Mouse (Mus musculus): Measurements from ENCODE around the gene Srsf4.

Gene Srsf4

DNA sequence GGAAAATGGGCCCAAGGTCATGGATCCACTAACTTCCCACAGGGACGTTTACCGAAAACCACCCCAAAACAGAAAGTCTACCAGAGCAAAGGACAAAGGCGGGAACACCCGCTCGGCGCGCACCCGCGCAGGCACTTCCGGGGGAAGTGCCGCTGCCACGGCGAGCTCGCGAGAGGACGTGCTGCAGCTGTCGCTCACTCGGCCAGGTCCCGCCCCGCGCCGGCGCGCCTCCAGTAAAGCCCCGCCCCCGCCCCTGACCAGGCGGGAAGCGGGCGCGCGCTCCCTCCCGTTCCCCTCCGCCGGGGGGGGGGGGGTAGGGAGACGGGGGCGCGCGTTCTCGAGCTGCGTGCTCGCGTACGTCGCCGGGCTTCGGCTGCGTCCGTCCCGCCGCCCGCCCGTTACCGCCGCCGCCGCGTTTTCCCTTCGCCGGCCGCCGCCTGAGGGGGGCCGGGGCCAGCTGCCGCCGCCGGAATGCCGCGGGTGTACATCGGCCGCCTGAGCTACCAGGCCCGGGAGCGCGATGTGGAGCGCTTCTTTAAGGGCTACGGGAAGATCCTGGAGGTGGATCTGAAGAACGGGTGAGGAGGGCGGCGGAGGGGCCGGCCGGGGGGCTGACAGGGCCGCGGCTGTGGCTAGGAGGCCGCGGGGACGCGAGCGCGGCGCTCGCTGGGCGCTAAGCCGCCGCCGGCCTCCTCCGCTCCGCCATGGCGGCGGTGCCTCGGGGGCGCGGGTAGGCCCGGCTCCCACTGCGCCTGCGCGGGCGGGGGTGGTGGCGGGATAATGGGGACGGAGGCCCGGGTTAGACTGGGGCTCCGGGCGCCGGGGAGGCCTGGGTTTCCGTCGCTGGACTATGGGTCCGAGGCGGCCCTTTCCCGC is at the start of gene Srsf4:
Srsf4 (plus strand) TSS at position 325 of the 876 bp plus-strand sequence.
- DNase-seq (ENCODE audit: low spot score), result peak; percentile 96

GRCm38 (mm10) chr4:131824939-131825338 is 48.5 kb upstream of the Srsf4 start:
- no peak for DNase-seq (ENCODE audit: low spot score)

DNA sequence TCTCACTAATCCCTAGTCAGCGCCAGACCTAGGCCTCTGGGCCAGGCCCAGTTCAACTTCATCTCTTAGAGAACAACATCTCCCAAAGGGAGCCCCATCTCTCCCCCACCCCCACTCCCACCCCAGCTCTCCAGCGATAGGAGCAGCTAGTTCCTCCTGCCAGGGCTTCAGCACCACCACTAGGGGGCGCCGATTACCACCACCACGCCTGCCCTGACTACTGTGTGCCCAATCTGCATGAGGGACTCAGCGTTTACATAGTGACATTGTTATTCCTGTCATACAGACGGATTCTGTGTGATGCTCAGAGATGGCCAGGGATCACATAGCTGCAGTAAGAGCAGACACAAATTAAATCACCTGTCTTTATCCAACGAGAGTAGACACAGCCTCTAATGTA is 47.6 kb upstream of the Srsf4 start:
- no peak for DNase-seq (ENCODE audit: low spot score)

DNA sequence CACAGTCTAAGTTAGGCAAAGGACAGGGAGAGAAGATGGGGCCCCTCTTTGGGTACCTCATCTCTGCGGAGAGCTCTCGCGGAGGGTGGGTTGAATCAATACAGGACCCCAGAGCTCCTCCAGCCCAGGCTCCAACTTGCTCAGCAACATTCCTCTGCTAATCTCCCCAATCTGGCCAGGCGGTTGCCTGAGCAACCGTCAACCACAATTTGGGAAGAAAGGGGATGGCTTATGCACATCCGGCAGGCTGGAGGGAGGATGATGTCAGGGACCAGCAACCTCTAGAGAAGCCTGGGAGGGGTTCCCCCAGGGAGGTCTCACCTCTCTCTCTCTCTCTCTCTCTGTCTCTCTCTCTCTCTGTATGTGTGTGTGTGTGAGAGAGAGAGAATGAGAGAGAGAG is 46.5 kb upstream of the Srsf4 start:
- peak; percentile 81 for DNase-seq (ENCODE audit: low spot score)

DNA sequence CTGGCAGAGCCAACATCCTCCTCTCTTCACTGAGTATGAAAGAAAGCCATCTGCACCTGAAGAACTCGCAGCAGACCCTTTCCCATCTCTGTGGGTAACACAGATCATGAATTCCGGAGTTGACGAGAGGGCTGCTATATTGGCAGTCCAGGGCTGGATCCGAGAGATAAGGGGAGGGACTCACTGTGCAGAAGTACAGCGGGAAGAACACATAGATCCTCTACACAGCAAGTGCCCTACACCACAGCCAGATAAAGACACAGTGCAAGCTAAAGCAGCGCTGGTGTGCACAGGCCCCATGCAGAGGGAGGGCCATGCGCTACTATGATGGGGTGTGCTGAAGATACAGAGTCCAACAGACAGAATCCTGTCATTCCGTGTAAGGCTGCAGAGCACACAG is 44.3 kb upstream of the Srsf4 start:
- no peak for DNase-seq (ENCODE audit: low spot score)

DNA sequence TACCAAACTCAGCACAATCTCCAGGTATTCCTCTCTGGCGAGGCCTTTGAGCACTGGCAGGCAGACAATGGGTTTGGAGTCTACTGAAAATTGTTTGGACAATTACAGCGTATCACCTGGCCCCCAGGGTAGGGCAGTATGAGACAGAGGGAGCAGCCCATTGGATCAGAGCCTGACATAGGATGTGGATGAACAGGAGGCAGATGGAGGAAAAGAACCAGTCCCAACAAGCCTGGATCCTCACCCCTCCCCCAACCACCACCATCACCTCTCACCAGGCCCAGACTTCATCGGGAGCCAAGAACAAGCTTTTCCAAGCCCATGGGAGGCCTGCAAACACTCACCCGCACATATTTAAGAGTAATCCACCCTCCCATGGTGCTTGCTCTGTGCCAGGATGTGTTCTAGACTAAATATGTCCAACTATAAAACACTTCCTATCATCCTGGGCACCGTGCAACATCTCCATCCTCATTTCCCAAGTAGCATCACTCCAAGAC is 41.8 kb upstream of the Srsf4 start:
- DNase-seq (ENCODE audit: low spot score), result no peak

DNA sequence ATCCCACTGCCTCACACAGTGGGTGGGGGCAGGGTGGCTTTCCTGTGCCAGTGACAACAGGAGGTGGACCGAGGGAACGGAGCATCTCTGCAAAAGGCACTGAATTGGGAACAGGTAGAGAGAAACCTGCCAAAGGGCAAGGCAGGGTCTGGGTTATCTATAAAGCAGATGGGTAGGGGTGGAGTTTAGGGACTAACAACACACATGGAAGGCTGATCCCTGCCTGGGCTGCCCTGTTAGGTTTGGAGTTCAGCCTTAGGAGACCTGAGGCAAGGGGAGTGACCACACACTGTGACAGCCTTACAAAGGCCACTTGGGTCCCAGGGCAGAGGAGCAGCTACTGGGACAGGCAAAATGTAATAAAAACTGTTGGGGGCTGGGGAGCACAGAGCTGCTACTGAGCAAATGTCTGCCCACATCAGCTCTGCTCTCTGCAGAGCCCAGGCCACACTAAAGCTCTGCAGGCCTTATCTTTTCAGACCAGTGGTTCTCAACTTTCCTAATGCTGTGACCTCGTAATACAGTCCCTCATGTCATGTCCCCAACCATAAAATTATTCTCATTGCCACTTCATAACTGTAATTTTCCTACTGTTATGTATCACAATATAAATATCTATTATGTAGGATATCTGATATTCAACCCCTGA is 40.5 kb upstream of the Srsf4 start:
- DNase-seq (ENCODE audit: low spot score), result no peak

DNA sequence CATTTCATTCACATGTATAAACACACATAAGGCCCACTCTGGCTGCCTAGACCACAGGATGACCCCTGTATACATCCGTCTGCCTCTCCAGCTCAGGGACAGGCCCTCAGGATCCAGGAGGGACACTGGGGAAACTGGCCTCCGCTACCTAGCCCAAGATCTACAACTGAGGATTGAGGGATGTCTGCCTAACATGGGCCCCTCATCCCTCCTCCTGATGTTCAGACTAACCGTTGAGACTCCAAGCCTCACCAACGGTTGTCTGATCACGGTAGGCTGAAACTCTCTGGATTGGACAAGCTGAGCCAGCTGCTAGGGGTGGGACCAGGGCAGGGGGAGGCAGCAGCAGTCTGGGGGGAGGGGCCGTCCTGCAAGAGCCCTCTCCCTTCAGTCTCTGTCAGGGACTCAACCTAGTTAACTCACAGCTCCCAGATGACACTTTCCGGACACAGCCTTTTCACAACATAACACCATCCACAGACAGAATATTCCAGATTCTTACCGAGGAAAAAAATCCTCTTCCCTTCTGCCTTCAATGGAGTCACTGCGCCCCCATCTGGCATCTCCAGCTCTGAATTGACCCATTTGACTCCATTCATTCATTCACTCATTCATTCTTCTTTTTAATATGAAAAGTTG is 39.3 kb upstream of the Srsf4 start:
- peak; percentile 66 for DNase-seq (ENCODE audit: low spot score)

DNA sequence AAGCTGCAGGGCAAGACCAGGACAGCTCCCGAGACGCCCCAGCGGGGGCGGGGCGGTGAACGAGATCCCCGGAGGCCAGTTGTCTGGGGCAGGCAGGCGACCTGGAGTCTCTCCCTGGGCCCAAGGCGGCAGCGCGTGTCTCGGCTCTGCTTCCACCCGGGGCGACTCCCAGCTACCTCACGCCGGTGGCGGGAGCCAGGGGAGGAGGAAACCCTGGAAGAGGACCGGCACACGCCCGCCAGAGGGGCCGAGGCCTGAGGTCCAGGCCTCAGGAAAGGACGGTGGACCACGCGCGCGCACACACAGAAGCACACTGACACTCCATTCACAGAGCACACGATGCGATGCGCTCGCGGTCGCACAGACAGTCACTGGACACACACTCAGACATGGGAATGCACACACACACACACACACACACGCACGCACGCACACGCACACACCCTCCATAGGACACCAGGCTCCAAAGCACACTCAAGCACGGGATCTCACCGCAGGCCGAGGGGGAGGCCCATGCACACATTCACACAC is 37.0 kb upstream of the Srsf4 start:
- DNase-seq (ENCODE audit: low spot score), result peak; percentile 57

- DNase-seq (ENCODE audit: low spot score), result peak; percentile 51
These were observed 36.4 kb upstream of the Srsf4 start for GRCm38 (mm10) chr4:131836891-131837491.

GRCm38 (mm10) chr4:131837872-131838524 is 35.4 kb upstream of the Srsf4 start, which contains the start of gene Ptpru:
Gene Ptpru, minus strand, starts transcription at chr4:131838288.
- peak; percentile 88 for DNase-seq (ENCODE audit: low spot score)

GRCm38 (mm10) chr4:131843290-131843743 is 30.1 kb upstream of the Srsf4 start, which contains the start of gene Mecr:
Gene Mecr, plus strand, starts transcription at chr4:131843470.
- DNase-seq (ENCODE audit: low spot score), result peak; percentile 95

DNA sequence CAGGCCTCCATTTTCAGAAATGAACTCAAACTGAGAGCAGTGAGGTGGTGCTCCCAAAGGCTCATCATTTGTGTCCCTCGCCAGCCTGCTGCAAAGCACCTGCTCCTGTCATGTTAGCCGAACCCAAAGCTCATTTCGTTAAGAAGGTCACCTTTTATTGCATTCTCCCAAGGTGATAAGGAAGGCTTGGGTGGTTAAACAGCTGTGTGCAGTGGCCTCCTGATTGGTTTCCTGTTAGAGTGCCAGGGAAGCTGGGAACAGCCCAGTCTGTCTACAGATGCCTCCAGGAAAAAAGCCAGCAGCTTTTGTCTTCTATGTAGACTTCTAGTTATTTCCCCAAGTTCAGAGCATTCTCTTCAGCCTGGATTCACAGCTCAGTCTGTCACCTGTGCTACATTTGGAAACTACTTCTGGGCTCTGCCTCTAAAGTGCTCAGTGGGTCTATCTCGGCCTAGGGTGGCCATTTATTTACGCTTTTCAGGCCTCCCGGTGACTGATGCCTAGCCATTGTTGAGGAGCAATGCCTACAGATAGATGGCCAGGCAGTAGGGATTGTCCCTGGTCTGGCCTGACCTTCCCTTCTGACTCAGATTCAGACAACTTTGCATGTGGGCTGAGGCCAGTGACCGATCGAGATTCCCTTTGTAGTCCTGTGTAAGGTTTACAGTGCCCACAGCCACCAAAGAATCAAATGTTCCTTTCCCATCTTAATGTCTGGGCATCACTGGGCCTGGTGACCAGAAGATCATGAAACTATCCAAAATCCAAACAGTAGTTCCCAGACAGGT is 27.2 kb upstream of the Srsf4 start:
- DNase-seq (ENCODE audit: low spot score), result no peak

- peak; percentile 58 for DNase-seq (ENCODE audit: low spot score)
These were observed 25.3 kb upstream of the Srsf4 start for GRCm38 (mm10) chr4:131848082-131848481.

- no peak for DNase-seq (ENCODE audit: low spot score)
These were observed 23.3 kb upstream of the Srsf4 start for GRCm38 (mm10) chr4:131849986-131850638.

DNA sequence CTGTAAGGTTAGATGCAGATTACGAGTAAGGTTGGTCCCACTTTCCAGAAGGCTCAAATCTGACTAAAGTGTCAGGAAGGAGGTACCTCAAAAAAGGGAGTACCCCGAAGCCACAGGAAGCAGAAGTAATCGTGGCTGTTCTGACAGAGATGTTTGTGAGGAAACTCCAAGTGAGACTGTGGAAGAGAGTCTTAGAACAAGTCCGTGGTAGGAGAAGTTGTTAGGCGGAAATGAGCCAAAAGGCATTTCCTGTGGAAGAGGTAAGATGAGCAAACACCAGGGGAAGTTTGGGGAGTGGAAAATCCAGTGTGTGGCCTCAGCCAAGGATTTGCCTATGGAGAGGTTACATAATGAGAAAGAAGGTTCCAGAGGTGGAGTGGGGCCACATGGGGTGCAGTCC is 18.5 kb upstream of the Srsf4 start:
- DNase-seq (ENCODE audit: low spot score), result no peak

DNA sequence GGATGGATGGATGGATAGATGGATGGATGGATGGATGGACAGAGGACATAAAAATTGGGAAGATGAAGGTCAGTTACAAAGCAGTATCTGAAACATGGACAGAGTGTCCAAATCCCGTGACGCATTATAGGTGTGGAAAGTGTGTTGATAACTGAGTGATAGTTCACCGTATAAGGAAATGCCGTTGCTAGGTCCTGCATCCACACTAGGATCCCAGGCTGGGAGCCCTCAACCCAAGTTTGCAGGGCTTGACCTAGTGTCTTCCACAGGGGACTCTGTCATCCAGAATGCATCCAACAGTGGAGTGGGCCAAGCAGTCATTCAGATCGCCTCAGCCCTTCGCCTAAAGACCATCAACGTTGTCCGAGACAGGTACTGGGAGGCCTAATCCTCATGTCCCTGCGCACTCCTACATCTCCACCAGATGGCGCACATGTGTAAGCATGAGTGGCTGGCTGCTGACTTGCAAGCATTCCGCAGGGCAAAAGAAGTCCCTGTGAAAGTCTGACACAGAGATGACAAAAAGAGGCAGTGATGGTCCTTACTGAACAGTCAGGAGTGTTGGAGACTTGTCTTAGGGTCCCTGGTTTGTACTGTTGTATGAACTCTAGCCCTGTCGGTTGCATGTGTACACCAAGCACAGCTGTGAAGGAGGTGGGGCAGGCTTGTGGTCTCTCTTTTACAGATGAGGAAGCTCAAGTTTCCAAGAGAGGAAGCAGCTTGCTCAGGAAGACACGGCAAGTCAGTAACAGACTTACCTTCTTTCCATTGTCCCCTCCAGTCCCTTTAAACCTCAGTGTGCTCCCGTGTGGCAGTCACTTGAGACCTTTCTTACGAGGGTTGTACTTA is 12.7 kb upstream of the Srsf4 start:
- DNase-seq (ENCODE audit: low spot score), result peak; percentile 92

- DNase-seq (ENCODE audit: low spot score), result no peak
These were observed 12.1 kb upstream of the Srsf4 start for GRCm38 (mm10) chr4:131861341-131861739.

Data from embryo, embryonic 10.5 days (tissue).